Mouse (Mus musculus) limb, embryonic 11.5 days (tissue): ENCODE data around the gene Ccl1. TPM values are rescaled to one million over a fixed set of nuclear protein-coding genes. Genes with fewer than 3 reads are reported as not detected.

ENCODE experiments used
- ATAC-seq: fragments of 200-750 bp; cut with Nextera tagmentation; 2 replicates; pipeline ENCODE4 v1.8.0; 2017; ENCODE audit warnings: low read depth; ENCODE audit not compliant: insufficient number of reproducible peaks, low FRiP score, low TSS enrichment
- DNase-seq: peaks from one replicate; pipeline ENCODE4 v3.0.0-alpha.2; 2015; ENCODE audit warnings: low spot score
- H3K27ac ChIP-seq: fragments of 300-500 bp; sonication (generic); replicated peaks from 2 replicates; pipeline ENCODE4 v1.5.1; 2014; ENCODE audit warnings: low read depth, mild to moderate bottlenecking, low read length
- H3K27me3 ChIP-seq: fragments of 300-500 bp; sonication (generic); 2 replicates; pipeline ENCODE4 v1.6.1; 2014; ENCODE audit warnings: mild to moderate bottlenecking, low read length, mixed read lengths; ENCODE audit not compliant: control insufficient read depth, insufficient read depth
- H3K36me3 ChIP-seq: fragments of 300-500 bp; sonication (generic); 2 replicates; pipeline ENCODE4 v1.6.1; 2014; ENCODE audit warnings: mild to moderate bottlenecking, low read length, moderate library complexity, mixed read lengths; ENCODE audit not compliant: control insufficient read depth, insufficient read depth
- H3K4me1 ChIP-seq: fragments of 300-500 bp; sonication (generic); 2 replicates; pipeline ENCODE4 v1.6.1; 2014; ENCODE audit warnings: low read length, mixed read lengths; ENCODE audit not compliant: control insufficient read depth, insufficient read depth
- H3K4me2 ChIP-seq: fragments of 300-500 bp; sonication (generic); 2 replicates; pipeline ENCODE4 v1.6.1; 2014; ENCODE audit warnings: low read depth, mild to moderate bottlenecking, moderate library complexity; ENCODE audit not compliant: severe bottlenecking
- H3K4me3 ChIP-seq: fragments of 300-500 bp; sonication (generic); 2 replicates; pipeline ENCODE4 v1.5.1; 2014; ENCODE audit warnings: low read depth, low read length
- H3K9ac ChIP-seq: fragments of 300-500 bp; sonication (generic); 2 replicates; pipeline ENCODE4 v1.6.1; 2014; ENCODE audit warnings: mild to moderate bottlenecking, low read length
- H3K9me3 ChIP-seq: fragments of 300-500 bp; sonication (generic); 2 replicates; pipeline ENCODE4 v1.6.1; 2016; ENCODE audit warnings: low read length; ENCODE audit not compliant: control insufficient read depth
- WGBS: fragments of 180-500 bp; shearing (Covaris S2); extraction: QIAGEN DNeasy Blood & Tissue Kit; methylation state at CpG from one replicate; pipeline ENCODE4 v1.1.7; 2014; 5-methylcytosine and 5-hydroxymethylcytosine counted together
- polyA plus RNA-seq: library from polyadenylated mRNA; unstranded; fragments of >200 nt; fragmentation: Nextera tagmentation; extraction: Ambion mirVana; gene quantifications from 2 replicates; pipeline ENCODE4 v1.2.1, GENCODE M21; 2014

Ccl1 gene
- polyA plus RNA-seq, 1 experiment from 2014 or later: not detected

- WGBS: 64% methylated on average over 6 of the region's 6 CpGs
- no peak overlapping the region for H3K27ac ChIP-seq
- no peak for ATAC-seq
These were observed 71.5 kb downstream of the Ccl1 start for GRCm38 (mm10) chr11:82233991-82234390.

GRCm38 (mm10) chr11:82226976-82227375 lies 78.5 kb downstream of the Ccl1 start:
- no peaks in the 10 kb centered on the region for H3K36me3 ChIP-seq
- no peak overlapping the region for H3K27ac ChIP-seq
- no peaks in the 10 kb centered on the region for H3K9me3 ChIP-seq
- no peak overlapping the region for H3K4me2 ChIP-seq
- H3K4me3 ChIP-seq: no peak overlapping the region
- no peak for ATAC-seq
- H3K9ac ChIP-seq: no peak overlapping the region
- no peak for DNase-seq
- H3K27me3 ChIP-seq: no peaks in the 10 kb centered on the region
- WGBS: 57% methylated on average over 9 of the region's 9 CpGs
- no peaks in the 10 kb centered on the region for H3K4me1 ChIP-seq

More at GRCm38 (mm10) chr11:82233991-82234390, 71.5 kb downstream of the Ccl1 start:
- no peaks in the 10 kb centered on the region for H3K4me1 ChIP-seq
- H3K27me3 ChIP-seq: peaks cover 3% of the 10 kb centered on the region; the same call in 1 of the 2 replicates
- DNase-seq: no peak
- no peak overlapping the region for H3K4me3 ChIP-seq
- H3K4me2 ChIP-seq: no peak overlapping the region
- H3K9me3 ChIP-seq: no peaks in the 10 kb centered on the region
- no peaks in the 10 kb centered on the region for H3K36me3 ChIP-seq
- H3K9ac ChIP-seq: no peak overlapping the region

GRCm38 (mm10) chr11:82225936-82226335 lies 79.6 kb downstream of the Ccl1 start:
- no peaks in the 10 kb centered on the region for H3K9me3 ChIP-seq
- H3K27ac ChIP-seq: no peak overlapping the region
- DNase-seq: no peak
- no peaks in the 10 kb centered on the region for H3K36me3 ChIP-seq
- H3K9ac ChIP-seq: no peak overlapping the region
- no peak overlapping the region for H3K4me2 ChIP-seq
- H3K4me1 ChIP-seq: no peaks in the 10 kb centered on the region
- no peaks in the 10 kb centered on the region for H3K27me3 ChIP-seq
- ATAC-seq: no peak
- WGBS: 77% methylated on average over 8 of the region's 8 CpGs
- no peak overlapping the region for H3K4me3 ChIP-seq

- no peak overlapping the region for H3K4me2 ChIP-seq
- WGBS: 51% methylated on average over 2 of the region's 2 CpGs
- ATAC-seq (no peak), DNase-seq (no peak)
- no peaks in the 10 kb centered on the region for H3K27me3 ChIP-seq
- H3K27ac ChIP-seq: no peak overlapping the region
- no peaks in the 10 kb centered on the region for H3K36me3 ChIP-seq
- H3K9me3 ChIP-seq: no peaks in the 10 kb centered on the region
- H3K4me3 ChIP-seq: no peak overlapping the region
- H3K9ac ChIP-seq: no peak overlapping the region
- H3K4me1 ChIP-seq: no peaks in the 10 kb centered on the region
These were observed 89.0 kb downstream of the Ccl1 start for GRCm38 (mm10) chr11:82216531-82216930.

DNA sequence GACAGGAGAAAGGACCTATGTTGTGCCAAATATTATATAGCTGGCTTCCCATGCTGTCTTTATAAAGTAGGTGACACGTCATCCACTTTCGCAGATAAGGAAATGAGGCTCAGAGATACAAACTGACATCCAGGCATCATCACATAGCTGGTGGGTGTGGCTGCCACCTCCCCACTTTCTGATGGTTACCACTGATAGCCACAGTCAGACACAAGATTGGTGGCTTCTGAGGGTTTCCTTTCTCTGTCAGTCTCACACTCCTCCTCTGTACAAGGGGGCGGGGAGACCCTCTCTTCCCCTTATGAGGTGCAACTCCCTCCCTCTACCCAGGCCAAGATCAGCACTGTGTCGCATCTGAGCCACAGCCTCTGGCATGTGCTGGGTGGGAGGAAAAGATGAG lies 91.1 kb downstream of the Ccl1 start:
- ATAC-seq: no peak
- no peaks in the 10 kb centered on the region for H3K4me1 ChIP-seq

GRCm38 (mm10) chr11:82206960-82207488 lies 98.5 kb downstream of the Ccl1 start:
- no peak for DNase-seq
- Histone ChIP-seq H3K36me3 (no peaks in the 10 kb centered on the region), H3K27me3 (no peaks in the 10 kb centered on the region), H3K9ac (no peak overlapping the region), H3K4me2 (no peak overlapping the region), H3K27ac (no peak overlapping the region), H3K9me3 (no peaks in the 10 kb centered on the region), H3K4me3 (no peak overlapping the region), H3K4me1 (no peaks in the 10 kb centered on the region)
- 94% methylated on average over 2 of the region's 2 CpGs for WGBS
- no peak for ATAC-seq

More for the DNA sequence above, 91.1 kb downstream of the Ccl1 start:
- Histone ChIP-seq H3K9me3 (no peaks in the 10 kb centered on the region), H3K9ac (no peak overlapping the region), H3K4me2 (no peak overlapping the region), H3K27me3 (no peaks in the 10 kb centered on the region), H3K27ac (no peak overlapping the region), H3K4me3 (no peak overlapping the region), H3K36me3 (no peaks in the 10 kb centered on the region)
- DNase-seq: no peak
- WGBS: 76% methylated on average over 4 of the region's 4 CpGs

DNA sequence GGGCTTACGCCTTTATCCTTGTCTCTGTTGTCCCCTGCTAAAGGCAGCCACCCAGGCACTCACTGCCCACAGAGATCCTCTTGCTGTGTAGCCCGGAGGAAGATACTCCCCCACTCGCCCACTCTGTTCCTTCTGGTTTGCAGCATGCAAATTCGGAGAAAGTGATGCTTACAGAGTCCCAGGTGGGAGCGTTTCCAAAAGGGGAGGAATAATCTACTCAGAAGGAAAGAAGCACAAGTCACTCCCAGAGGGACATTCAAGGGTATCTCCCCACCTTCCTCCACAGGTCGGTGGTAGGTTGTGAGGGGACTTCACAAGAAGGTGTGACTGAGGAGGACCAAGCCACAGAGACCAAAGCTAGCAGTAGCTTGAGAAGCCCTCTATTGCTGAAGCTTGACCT lies 100.3 kb downstream of the Ccl1 start:
- DNase-seq: no peak
- H3K27me3 ChIP-seq: no peaks in the 10 kb centered on the region
- no peak for ATAC-seq
- 86% methylated on average over 6 of the region's 6 CpGs for WGBS
- H3K27ac ChIP-seq: no peak overlapping the region
- H3K9me3 ChIP-seq: no peaks in the 10 kb centered on the region
- no peaks in the 10 kb centered on the region for H3K36me3 ChIP-seq
- H3K9ac ChIP-seq: no peak overlapping the region
- no peak overlapping the region for H3K4me2 ChIP-seq
- no peak overlapping the region for H3K4me3 ChIP-seq
- H3K4me1 ChIP-seq: no peaks in the 10 kb centered on the region

DNA sequence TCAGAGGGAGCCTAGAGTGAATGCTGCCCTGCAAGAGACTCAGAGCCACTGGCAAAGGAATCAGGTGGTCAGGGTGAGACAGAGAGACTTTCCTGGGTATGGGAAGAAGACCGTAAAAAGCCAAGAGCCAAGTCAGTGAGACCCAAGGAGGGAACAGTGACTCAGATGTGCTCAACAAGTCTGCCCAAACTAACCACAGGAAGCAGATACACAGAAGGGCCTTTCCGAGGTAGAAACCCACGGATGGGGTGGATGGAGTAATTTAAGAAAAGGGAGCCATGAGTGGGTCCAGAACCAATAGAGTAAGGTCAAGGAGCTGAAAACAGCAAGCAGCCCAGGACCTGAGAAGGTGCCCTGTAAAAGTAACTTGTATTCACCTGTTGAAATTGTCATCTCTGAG lies 101.8 kb downstream of the Ccl1 start:
- DNase-seq: no peak
- H3K4me2 ChIP-seq: no peak overlapping the region
- H3K4me1 ChIP-seq: no peaks in the 10 kb centered on the region
- no peak overlapping the region for H3K9ac ChIP-seq
- 86% methylated on average over 3 of the region's 3 CpGs for WGBS
- no peaks in the 10 kb centered on the region for H3K27me3 ChIP-seq
- no peak for ATAC-seq
- no peaks in the 10 kb centered on the region for H3K36me3 ChIP-seq
- H3K9me3 ChIP-seq: no peaks in the 10 kb centered on the region
- H3K27ac ChIP-seq: no peak overlapping the region
- H3K4me3 ChIP-seq: no peak overlapping the region

DNA sequence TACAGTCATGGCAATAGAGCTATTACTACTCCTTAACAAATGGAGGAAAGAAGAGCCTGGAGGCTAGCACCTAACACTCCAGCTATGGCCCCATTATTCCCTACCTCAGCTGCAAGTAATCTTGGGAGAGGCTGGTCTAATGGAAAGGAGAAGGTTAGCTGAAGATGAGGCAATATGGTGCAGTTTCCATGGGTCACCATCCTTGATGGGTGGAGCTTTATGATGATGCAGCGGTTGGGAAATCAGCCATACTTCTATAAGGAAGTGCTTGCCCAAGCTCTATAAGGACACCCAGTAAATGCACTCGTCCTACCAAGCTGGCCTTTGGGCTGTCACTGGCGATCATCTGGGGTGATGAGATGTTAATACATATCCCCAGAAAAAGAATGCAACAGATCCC lies 107.7 kb downstream of the Ccl1 start:
- H3K4me3 ChIP-seq: no peak overlapping the region
- H3K4me2 ChIP-seq: no peak overlapping the region
- no peak overlapping the region for H3K27ac ChIP-seq
- no peaks in the 10 kb centered on the region for H3K4me1 ChIP-seq
- DNase-seq (no peak), ATAC-seq (no peak)
- H3K36me3 ChIP-seq: no peaks in the 10 kb centered on the region
- H3K9me3 ChIP-seq: no peaks in the 10 kb centered on the region
- no peaks in the 10 kb centered on the region for H3K27me3 ChIP-seq
- 82% methylated on average over 3 of the region's 3 CpGs for WGBS
- no peak overlapping the region for H3K9ac ChIP-seq
